Mouse (Mus musculus) c-Kit-negative CD71-positive TER-119-positive erythroid progenitor cells, embryonic 14.5 days (primary cell): ENCODE measurements around the gene Tkt.

Experiments
- DNase-seq: peaks from one replicate; pipeline ENCODE4 v3.0.0-alpha.2; 2013; ENCODE audit warnings: low read depth, low spot score

The Tkt gene

DNA sequence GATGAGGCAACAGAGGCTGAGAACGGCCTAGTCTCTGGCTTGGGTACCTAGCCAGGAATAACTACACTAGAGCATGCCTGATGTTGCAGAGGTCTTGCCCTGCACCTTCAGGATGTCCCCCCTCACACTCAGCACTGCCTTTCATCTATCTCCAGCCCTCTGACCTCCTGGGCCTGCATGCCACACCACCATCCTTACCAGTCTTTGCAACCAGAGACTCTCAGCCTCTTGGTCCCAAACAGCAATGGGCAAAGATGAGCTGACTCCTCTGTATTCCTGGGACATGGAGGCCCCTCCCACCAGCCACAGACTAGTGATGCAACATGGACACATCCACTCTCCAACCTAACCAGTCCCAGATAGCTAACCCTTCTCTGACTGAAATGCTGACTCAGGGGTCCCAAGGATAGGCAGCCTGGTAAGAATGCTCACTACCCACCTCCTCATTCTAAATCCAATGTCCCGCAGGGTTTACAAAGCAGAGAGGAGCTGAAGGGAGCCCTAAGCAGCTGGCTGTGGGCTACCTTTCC is 70.7 kb downstream of the Tkt start:
- DNase-seq: no peak

DNA sequence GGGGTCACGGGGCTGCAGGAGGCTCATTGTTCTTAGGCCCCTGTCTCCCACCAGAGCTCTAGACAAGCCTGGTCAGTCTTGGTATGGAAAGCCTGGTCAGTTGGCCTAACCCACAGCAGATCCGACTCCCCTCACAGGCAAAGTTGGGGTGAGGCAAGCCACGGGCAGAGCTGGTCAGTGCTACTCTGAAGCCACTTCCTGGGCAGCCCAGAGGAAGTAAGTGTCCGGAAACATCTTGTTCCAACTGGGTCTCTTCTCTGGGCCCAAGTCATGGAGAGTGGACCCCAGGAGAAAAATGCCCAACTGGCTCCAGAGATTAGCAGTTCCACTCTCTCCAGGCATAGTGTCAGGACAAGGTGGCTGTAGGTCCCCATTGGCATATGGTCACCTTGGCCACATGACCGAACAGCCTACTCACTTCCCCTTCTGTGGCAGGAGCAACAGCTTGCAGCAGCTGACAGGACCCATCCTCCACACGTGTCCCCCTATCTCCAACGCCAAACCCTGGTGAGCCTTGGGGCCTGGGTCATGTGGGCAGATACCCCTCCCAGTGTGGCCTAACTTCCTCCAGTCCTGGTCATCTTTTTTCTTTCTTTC is 71.9 kb downstream of the Tkt start:
- no peak for DNase-seq

DNA sequence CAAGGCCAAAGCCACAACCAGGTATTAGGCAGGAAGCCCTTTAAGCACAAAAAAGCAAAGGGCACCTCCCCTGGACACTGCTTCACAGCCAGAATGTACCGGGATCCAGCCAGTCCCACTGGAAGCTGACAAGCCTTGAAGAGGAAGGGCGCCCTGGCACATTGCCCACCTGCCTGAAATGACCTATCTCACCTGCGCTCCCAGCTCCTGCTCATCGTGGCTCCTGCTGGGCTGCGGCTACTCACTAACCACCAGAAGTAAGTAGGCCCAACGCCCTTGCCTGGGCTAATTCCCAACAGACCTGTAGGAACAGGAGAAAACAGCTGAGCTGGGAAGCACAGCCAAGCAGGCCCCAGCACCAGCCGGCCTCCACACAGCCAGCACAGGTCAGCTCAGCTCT is 74.0 kb downstream of the Tkt start:
- DNase-seq: no peak

DNA sequence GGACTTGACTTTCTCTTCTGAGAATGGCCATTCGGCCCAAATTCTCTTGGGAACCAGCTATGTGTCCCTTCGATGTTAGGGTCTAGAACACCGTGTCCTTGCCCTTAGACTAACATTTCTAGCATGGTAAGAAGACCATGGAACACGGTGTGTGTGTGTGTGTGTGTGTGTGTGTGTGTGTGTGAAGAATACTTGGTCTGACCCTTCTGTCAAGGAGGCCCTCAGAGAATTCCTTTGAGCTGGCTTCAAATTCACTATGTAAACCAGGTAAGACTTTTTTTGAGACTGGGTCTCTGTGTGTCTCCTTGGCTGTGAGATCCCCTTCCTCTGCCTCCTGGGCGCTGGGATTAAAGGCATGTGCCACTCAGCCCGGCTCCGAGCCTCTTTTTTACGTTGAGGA is 74.4 kb downstream of the Tkt start:
- no peak for DNase-seq
